In genomic region chr11:7233333-7233732, GRCm38 (mm10) we compare ENCODE assay signal across 34 mouse cellular contexts. TPM values are rescaled to one million over a fixed set of nuclear protein-coding genes. Genes with fewer than 3 reads are reported as not detected.
"Had no signal": no experiment of that assay in that cellular context is flagged by ENCODE, and none has a peak within 500 bp of the region (broad histone marks: within the 10 kb centered on the region; RNA-seq: fewer than 3 reads in every experiment).

No protein-coding gene starts in this region.

- H3K4me3 ChIP-seq: left cerebral cortex, adult 2 months; limb, embryonic 10.5 days; limb, embryonic 12.5 days; limb, embryonic 13.5 days; limb, embryonic 15.5 days; liver, embryonic 12.5 days; liver, embryonic 13.5 days; liver, embryonic 15.5 days; lung, embryonic 15.5 days; megakaryocyte, embryonic 14.5 days; midbrain, embryonic 10.5 days; midbrain, embryonic 12.5 days; midbrain, embryonic 13.5 days; midbrain, embryonic 15.5 days; myocyte; neural tube, embryonic 12.5 days had no signal

- H3K9ac ChIP-seq: limb, embryonic 12.5 days; limb, embryonic 13.5 days; limb, embryonic 15.5 days; liver, embryonic 12.5 days; liver, embryonic 13.5 days; liver, embryonic 14.5 days; liver, embryonic 15.5 days; liver, postnatal 0 days; lung, embryonic 14.5 days; lung, embryonic 15.5 days; midbrain, embryonic 12.5 days; midbrain, embryonic 13.5 days; midbrain, embryonic 15.5 days; neural tube, embryonic 12.5 days had no signal

- DNase-seq: left cerebral cortex, postnatal 4 days; liver; liver, embryonic 13.5 days; liver, postnatal 0 days; lung, adult 18-20 months; lung, embryonic 14.5 days; lung, postnatal 10 days; lung, postnatal 4 days; midbrain, embryonic 14.5 days had no signal

- H3K9me3 ChIP-seq: limb, embryonic 10.5 days; limb, embryonic 12.5 days; limb, embryonic 13.5 days; limb, embryonic 15.5 days; liver, embryonic 12.5 days; liver, embryonic 13.5 days; liver, embryonic 15.5 days; lung, embryonic 15.5 days; midbrain, embryonic 10.5 days; midbrain, embryonic 12.5 days; midbrain, embryonic 13.5 days; midbrain, embryonic 15.5 days; neural tube, embryonic 12.5 days had no signal

- ATAC-seq: liver, embryonic 12.5 days; liver, postnatal 0 days; midbrain, embryonic 13.5 days; midbrain, embryonic 15.5 days; midbrain, embryonic 16.5 days had no signal

- H3K27ac ChIP-seq: left cerebral cortex, adult 2 months; limb, embryonic 10.5 days; limb, embryonic 12.5 days; limb, embryonic 13.5 days; limb, embryonic 15.5 days; liver, embryonic 12.5 days; liver, embryonic 13.5 days; liver, embryonic 14.5 days; liver, embryonic 15.5 days; lung, embryonic 15.5 days; macrophage; midbrain, embryonic 10.5 days; midbrain, embryonic 12.5 days; midbrain, embryonic 13.5 days; midbrain, embryonic 15.5 days; neural tube, embryonic 12.5 days had no signal

- H3K4me1 ChIP-seq: limb, embryonic 10.5 days; limb, embryonic 12.5 days; limb, embryonic 15.5 days; liver, embryonic 12.5 days; liver, embryonic 13.5 days; liver, embryonic 15.5 days; lung, embryonic 15.5 days; megakaryocyte, embryonic 14.5 days; midbrain, embryonic 10.5 days; midbrain, embryonic 12.5 days; midbrain, embryonic 13.5 days; midbrain, embryonic 15.5 days; neural tube, embryonic 12.5 days had no signal

- H3K27me3 ChIP-seq: limb, embryonic 12.5 days; limb, embryonic 13.5 days; limb, embryonic 15.5 days; liver, embryonic 12.5 days; liver, embryonic 13.5 days; liver, embryonic 15.5 days; lung, embryonic 15.5 days; megakaryocyte, embryonic 14.5 days; midbrain, embryonic 12.5 days; midbrain, embryonic 13.5 days; midbrain, embryonic 15.5 days; neural tube, embryonic 12.5 days had no signal

- H3K4me2 ChIP-seq: limb, embryonic 12.5 days; limb, embryonic 13.5 days; limb, embryonic 15.5 days; liver, embryonic 11.5 days; liver, embryonic 12.5 days; liver, embryonic 13.5 days; liver, embryonic 15.5 days; lung, embryonic 14.5 days; lung, embryonic 15.5 days; midbrain, embryonic 11.5 days; midbrain, embryonic 12.5 days; midbrain, embryonic 13.5 days; midbrain, embryonic 15.5 days; neural tube, embryonic 12.5 days had no signal

- H3K36me3 ChIP-seq: limb, embryonic 10.5 days; limb, embryonic 12.5 days; limb, embryonic 13.5 days; limb, embryonic 15.5 days; liver, embryonic 12.5 days; liver, embryonic 13.5 days; liver, embryonic 15.5 days; lung, embryonic 15.5 days; midbrain, embryonic 10.5 days; midbrain, embryonic 12.5 days; midbrain, embryonic 13.5 days; midbrain, embryonic 15.5 days; neural tube, embryonic 12.5 days had no signal

RNA-seq across cellular contexts. Expression of gene Igfbp3, which starts 19.6 kb away (rescaled TPM):
- polyA plus RNA-seq: macrophage had no signal

RNA-seq across cellular contexts. Expression of gene Igfbp1, which starts 35.8 kb away (rescaled TPM):
- polyA plus RNA-seq: macrophage; midbrain, embryonic 15.5 days; midbrain, postnatal 0 days; myocyte had no signal

RNA-seq across cellular contexts. Expression of gene Gm11985, which starts 45.0 kb away (rescaled TPM):
- polyA plus RNA-seq: limb, embryonic 10.5 days; limb, embryonic 11.5 days; limb, embryonic 12.5 days; limb, embryonic 15.5 days; liver, adult 2 months; liver, embryonic 11.5 days; liver, embryonic 12.5 days; liver, embryonic 13.5 days; liver, embryonic 14.5 days; liver, embryonic 15.5 days; liver, embryonic 16.5 days; lung, embryonic 14.5 days; lung, embryonic 15.5 days; macrophage; midbrain, embryonic 10.5 days; midbrain, embryonic 11.5 days; midbrain, embryonic 12.5 days; midbrain, embryonic 13.5 days; midbrain, embryonic 14.5 days; midbrain, embryonic 15.5 days; midbrain, embryonic 16.5 days; midbrain, postnatal 0 days; myocyte; neural tube, embryonic 11.5 days; neural tube, embryonic 12.5 days had no signal
